Mouse (Mus musculus): ENCODE data around the gene Olfr509.
"Not testable (repeated sequence)": the region's sequence is repeated elsewhere in the genome, so short reads cannot be mapped to it uniquely, and the experiment has no call there.

Olfr509 gene

DNA sequence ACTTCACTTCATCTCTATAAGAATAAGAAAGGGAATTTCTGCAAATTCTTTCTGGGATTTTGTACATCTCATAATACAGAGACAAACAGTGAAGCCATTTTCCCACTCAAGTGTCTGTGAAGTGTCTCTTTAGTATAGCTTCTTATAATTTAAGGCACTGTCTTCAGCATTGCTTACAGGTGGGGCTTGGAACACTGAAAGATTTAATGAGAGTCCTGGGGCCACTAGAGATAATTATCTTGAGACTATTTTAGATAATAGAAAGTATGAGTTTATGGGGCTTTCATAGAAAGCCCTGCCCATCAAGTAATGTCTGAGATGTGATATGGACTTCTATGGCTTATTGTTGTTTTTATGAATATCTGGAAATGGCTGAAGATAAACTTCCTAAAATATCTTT lies at the start of gene Olfr509:
Olfr509 (minus strand) TSS at position 101 of the 400 bp plus-strand sequence.
- DNase-seq, result no peak

DNA sequence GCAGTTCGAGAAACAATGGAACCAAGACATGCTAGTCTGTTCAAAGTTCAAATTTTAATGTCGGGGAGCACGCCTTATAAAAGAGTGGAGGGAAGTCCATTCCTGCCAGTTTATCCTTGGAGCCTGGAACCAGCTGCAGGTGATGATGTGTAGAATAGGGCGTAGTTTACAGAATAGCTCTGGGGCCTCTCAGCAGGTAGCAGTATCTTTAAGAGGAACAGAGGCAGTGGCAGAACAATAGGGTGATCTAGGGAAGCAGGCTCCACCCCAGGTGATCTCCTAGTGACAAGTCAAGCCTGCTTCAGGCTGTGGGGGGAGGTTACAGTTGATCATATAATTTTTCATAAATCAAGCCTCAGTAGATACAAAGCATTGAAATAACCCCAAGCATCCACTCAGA lies 27.2 kb upstream of the Olfr509 start:
- DNase-seq, result no peak

DNA sequence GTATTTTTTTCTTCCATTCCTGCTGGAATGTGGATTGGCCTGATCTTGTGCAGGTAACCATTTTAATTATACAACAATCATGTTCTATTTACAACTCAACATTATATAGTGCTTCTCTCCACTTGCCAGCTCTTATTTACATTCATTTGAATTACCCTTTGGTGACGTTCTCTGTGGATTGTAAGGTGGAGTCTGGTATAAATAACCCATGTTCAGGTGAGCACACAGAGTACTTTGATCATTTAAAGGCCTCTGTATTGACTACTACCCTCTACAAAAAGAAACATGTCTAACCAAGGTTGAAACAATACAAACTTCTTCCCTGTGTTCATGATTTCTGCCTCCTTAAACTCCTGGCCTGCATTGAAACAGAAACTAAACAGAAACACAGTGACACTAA lies 19.4 kb upstream of the Olfr509 start:
- no peak for DNase-seq

DNA sequence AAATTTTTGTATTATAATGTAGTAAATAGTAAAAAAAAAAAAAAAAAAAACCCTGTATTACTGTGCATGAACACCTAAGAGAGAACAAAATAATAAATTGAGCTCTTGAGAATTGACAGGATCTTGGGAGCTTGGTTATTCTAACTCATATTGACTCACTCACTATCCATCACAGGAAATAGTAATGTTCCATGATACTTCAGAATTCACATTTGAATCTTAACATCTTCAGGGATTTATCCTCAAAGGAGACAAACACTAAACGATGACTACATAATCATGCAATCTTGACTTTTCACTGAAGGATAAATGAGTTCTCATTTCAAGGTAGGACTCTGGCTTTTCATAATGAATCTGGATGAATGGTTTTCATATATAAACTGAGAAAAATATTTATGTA lies 14.4 kb upstream of the Olfr509 start, which contains the start of gene Olfr510:
Olfr510 (plus strand) TSS at position 301 of the 400 bp plus-strand sequence.
- DNase-seq, result no peak

DNA sequence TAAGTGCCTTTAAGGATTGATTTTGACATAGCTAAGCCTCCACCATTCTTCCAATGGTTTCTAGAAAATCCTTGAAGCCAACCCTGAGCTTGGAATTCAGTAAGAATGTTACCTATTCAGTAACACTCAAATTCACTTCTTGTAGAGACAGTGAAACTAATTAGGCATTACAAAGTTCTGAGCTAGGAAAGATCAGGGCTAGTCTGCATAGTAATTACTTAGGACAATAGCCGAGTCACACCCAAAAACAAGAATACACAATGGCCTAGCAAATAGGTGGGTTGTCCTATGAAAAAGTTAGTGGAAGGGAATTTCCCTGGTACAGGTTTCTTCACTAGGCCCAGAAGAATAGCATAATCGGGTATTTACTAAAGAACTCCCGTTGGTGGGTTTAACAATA lies 10.7 kb upstream of the Olfr509 start:
- DNase-seq, result no peak

DNA sequence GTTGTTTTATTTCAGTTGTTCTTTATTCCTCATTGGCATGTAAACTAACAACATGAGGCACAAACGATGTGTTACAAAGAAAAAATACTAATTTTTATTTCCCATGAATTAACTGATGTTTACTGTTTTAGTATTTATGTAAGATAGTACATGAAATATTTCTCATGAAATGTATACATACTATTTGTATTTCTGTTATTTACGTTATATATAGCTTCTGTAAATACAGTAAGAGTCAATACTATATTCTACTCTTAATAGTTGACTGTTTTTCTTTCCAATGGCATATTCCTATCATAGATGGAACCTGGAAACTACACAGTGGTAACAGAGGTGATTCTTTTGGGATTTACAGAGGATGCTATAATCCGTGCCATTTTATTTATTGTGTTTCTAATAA lies 22.0 kb downstream of the Olfr509 start, which contains the start of gene Olfr508:
Olfr508 (plus strand) TSS at position 301 of the 400 bp plus-strand sequence.
- no peak for DNase-seq

DNA sequence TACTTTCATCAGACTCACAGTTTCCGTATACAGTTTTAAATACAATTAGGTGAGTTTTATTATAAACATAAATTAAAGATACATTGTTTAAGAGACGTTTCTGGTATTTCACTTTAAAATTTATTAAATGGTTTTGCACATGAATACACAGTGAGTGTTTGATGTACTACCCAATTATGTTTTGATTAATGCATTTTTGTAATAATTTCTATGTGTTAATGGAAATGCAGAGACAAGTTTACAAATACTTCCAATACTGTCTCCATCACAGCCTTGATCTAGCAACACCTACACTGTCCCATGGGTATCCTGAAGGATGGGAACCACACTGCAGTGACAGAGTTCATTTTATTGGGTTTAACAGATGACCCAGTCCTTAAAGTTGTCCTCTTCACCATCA lies 30.2 kb downstream of the Olfr509 start, which contains the start of gene Olfr507:
Olfr507 (plus strand) TSS at position 301 of the 400 bp plus-strand sequence.
- DNase-seq, result no peak

DNA sequence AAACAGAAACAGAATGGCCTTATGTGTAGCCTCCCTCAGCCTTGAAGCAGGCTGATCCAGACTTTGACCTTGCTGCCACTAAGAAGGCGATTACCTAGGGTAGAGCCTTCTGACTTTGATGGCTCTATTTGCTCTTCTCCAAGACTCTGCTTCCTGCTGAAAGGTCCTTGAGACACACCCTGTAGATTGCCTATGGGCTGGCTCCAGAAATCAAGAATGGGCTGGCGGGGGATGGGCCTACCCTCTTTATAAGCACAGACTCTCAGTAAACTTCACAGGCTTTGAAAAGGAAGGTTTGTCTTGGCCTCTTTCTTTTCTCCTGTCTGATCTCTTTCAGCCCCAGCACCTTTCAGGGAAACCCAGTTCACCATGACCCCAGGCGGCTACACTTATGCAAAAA lies 34.9 kb downstream of the Olfr509 start:
- not testable (repeated sequence) for DNase-seq

DNA sequence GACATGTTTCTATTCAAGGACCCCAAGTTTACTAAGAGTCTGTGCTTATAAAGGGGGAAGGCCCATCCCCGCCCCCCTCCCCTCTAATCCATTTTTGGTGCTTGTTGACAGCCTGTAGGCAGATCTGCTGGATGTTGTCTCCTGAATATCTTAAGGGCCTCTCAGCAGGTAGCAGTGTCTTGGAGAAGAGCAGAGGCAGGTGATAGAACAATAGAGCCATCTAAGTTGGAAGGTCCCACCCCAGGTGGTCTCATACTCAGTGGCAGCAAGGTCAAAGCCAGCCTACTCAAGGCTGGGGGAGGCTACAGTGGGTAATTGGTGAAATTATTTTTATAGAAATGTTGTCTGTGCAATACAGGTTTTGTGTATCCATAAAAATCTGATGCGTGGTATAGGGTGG lies 37.6 kb downstream of the Olfr509 start:
- DNase-seq, result no peak

DNA sequence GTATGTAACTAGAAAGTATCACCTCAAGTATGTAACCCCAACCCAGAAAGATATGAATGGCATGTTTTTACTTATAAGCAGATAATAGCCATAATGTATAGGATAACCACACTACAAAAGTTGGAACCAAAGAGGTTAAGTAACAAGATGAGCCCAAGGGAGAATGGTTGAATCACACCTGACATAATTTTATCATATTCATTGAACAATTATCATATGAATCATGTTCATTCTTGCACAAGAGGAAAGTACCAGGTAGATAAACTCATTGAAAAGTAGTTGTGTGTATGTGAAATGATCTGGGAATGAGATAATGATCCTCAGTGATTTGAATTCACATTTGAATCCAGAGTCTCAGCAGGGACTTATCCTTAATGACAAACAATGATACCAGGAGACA lies 41.2 kb downstream of the Olfr509 start, which contains the start of gene Olfr506:
Olfr506 (plus strand) TSS at position 301 of the 400 bp plus-strand sequence.
- no peak for DNase-seq

DNA sequence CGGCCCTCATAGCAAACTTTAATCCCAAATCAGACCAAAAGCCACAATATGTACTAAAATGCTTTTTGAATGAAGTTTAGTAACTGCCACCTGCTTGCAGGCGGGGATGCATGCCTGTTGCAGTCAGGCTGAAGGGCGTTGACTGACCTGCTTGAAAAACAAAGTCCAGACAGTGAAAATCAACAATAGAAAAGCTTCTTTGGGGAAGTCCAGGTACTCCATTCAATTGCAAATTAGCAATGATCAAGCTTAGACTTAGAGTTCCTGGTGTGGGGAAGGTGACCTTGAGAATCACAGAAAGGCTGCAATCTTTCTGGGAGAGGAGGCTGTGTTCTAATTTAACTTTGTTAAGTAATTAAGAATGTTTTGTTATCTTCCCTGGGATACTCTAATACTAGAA lies 49.8 kb downstream of the Olfr509 start:
- not testable (repeated sequence) for DNase-seq
